Mouse (Mus musculus): ENCODE measurements around the gene Vmn1r12.
"Not testable (repeated sequence)": the region's sequence is repeated elsewhere in the genome, so short reads cannot be mapped to it uniquely, and the experiment has no call there.

The Vmn1r12 gene

DNA sequence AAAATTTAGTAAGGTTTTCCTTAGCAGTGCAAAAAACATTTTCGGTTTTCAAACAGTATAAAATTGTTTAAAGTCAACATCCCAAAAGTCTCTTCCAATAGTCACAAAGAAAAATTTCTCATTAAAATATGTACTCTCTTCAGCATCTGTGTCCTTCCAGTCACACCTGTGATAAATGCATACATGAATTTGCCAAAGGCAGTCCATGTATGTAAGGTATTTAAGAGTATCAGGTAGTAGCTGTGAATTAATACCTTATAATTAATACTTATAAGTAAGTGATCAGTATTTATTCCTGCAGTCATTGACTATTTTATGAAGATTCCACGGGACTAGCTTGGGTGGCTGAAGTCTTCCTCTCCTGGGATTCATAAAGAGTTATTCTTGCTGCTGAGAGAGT, at the start of gene Vmn1r12:
Vmn1r12 (plus strand) TSS at position 301 of the 400 bp plus-strand sequence.
- DNase-seq (ENCODE audit: low spot score in 2 of 2) = no peak

DNA sequence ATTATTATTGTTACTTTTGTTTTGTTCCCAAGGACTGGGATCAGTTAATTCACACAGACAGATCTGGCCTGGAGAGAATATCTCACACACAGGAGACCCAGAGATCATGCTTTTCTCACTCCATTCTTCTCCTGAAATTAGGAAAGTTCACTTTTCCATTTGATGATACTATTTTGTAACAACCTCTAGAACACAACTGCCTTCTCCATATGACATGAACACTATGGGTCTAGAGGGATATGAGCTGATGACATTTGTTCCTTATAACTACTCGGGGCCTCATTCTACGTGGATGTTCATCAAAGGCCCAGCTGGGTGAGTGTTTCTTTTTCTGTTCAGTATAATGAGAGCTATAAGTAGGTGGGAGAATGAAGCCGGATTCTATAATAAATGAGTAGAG, 47.6 kb upstream of the Vmn1r12 start, which contains the start of gene Vmn1r10:
Vmn1r10 (plus strand) TSS at position 301 of the 400 bp plus-strand sequence.
- no peak for DNase-seq (ENCODE audit: low spot score in 2 of 2)

- no peak for DNase-seq (ENCODE audit: low spot score in 2 of 2)
Measured at GRCm38 (mm10) chr6:57133155-57133554, 23.6 kb upstream of the Vmn1r12 start, which contains the start of gene Vmn1r11. Gene Vmn1r11 (plus strand): TSS chr6:57133455.

- DNase-seq (ENCODE audit: low spot score in 2 of 2) = not testable (repeated sequence)
Measured at GRCm38 (mm10) chr6:57190016-57190415, 33.3 kb downstream of the Vmn1r12 start.

DNA sequence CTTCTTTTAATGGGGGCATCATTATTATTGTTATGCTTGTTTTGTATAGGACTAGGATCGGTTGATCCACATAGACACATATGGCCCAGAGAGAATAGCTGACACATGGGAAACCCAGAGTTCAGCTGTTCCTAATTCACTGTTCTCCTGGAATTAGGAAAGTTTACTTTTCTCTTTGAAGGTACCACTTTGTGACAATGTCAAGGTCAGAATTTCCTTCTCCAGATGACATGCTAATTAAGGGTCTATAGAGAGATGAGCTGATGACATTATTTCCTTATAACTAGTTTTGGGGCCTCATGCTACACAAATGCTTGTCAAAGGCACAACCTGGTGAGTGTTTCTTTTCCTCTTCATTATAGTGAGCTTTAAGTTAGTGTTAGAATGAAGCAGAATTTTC, 46.3 kb downstream of the Vmn1r12 start, which contains the start of gene Vmn1r13:
Vmn1r13 (plus strand) TSS at position 301 of the 400 bp plus-strand sequence.
- not testable (repeated sequence) for DNase-seq (ENCODE audit: low spot score in 2 of 2)
